Mouse (Mus musculus): Measurements from ENCODE around the gene Esr1.
A peak's percentile ranks its signal among the peaks of the same experiment; 100 is the strongest.

The Esr1 gene

DNA sequence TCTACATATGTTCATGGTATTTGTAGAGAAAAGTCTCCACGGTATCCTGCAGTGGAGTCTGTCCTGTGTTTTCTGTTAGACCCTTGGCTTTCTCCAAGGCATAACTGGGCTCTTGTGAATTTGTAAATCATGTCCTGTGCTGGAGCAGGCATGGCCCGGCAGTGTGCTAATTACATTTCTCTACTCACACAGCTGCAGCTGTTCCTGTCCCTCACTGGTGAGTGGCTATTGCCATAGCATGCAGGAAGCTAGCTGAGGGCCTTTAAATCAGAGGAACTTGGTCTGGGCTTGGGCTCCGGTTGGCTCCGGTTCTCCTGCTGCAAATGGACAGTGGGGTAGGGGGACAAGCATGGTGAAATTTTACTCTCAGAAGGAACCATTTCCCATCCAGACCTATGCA is 226.7 kb downstream of the Esr1 start:
- no peak for DNase-seq (ENCODE audit: low spot score in 2 of 2)

- DNase-seq (ENCODE audit: low spot score in 2 of 2): no peak
These were observed 229.6 kb downstream of the Esr1 start for GRCm38 (mm10) chr10:4841039-4841438.

DNA sequence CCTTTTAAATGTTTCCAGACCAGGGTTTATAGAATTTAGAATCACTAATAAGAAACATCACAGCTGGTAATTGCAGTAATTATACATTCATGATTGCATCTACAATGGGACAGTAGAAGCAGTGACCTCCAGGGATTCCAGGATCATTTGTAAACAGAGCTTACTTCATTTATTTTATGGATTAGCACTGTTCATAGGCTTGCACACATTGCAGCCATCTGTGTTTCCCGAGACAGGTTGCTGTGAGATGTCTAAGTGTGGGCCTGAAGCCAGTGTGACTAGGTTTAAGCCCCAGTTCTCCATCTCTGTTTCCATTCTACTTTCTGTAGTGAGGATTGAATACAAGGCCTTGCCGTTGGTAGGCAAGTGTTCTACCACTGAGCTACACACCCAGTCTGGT is 236.1 kb downstream of the Esr1 start:
- no peak for DNase-seq (ENCODE audit: low spot score in 2 of 2)

- no peak for DNase-seq (ENCODE audit: low spot score in 2 of 2)
These were observed 238.5 kb downstream of the Esr1 start for GRCm38 (mm10) chr10:4849881-4850280.

GRCm38 (mm10) chr10:4875076-4875737 is 263.8 kb downstream of the Esr1 start:
- DNase-seq (ENCODE audit: low spot score in 2 of 2): no peak

GRCm38 (mm10) chr10:4881391-4881790 is 270.0 kb downstream of the Esr1 start:
- DNase-seq (ENCODE audit: low spot score in 2 of 2): peak in 1 of 2 experiments; percentile 33

- no peak for DNase-seq (ENCODE audit: low spot score in 2 of 2)
These were observed 274.1 kb downstream of the Esr1 start for GRCm38 (mm10) chr10:4885506-4885905.

DNA sequence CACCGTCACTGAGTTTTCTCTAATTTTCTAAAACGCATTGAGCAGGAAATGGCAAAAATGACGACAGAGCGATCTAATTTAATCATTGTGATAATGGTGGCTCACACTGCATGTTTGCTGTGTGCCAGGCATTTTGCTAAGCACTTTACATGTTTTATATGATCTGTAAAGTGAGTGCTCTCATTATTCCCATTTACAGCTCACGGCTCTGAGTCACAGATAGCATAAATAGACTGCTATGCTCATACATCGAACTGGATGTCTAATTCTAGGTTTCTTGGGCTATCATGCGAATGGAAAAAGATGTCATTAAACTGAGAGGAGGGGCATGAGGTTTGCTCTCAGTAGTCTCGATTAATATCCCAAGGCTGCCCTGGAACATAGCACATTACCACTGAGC is 274.6 kb downstream of the Esr1 start:
- DNase-seq (ENCODE audit: low spot score in 2 of 2): no peak

DNA sequence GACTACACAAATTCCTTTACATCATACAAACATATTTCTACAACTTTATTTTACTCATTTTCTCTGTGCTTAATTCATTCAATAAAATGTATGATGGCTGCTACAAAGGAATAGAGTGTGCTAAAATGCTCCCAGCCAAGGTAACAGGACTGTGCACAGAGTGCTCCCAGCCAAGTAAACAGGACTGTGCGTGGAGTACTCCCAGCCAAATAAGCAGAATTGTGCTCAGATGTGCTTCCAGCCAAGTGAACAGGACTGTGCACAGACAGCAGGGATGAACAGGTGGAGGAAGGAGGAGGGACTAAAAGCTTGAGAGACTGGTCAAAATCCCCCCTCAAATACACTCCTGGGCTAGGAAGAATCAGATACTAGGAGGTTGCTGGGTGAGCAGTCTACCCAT is 282.1 kb downstream of the Esr1 start:
- DNase-seq (ENCODE audit: low spot score in 2 of 2): no peak

DNA sequence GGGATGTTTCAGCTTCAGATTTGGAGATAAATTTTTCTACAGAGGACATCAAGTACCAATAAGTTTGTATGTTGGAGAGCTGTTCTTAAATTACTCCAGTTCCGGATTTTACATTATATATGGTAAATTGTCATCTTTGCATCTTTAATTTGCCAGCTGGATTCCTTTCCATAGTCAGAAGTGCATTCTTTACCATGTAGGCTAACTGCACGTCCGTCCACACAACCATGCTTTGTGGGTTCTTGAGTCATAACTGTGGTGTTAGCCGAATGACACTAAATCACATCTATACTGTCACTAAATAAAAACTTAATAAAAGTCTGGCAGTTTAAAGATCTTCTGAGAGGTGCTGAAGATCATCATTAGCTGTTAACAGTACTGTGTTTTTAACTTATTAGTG is 286.4 kb downstream of the Esr1 start:
- no peak for DNase-seq (ENCODE audit: low spot score in 2 of 2)

- DNase-seq (ENCODE audit: low spot score in 2 of 2): no peak
These were observed 288.9 kb downstream of the Esr1 start for GRCm38 (mm10) chr10:4900324-4900723.

DNA sequence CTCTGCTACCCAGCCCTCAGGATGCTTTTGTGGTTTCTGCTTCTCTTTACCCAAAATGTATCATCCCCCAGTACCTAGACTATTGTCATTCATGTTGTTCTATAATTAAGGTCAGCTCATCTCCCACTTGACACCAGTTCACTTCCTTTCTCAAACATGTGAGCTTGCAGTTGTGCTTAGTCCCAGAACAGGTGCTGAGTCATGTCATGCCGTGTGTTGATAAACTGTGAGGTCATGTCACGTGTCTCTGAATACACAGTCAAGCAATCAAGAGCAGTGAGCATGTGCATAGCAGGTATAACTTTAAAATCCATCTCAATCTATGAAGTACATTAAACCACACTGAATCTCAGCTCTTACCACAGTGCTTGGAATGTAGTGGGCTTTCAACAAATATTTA is 297.9 kb downstream of the Esr1 start:
- DNase-seq (ENCODE audit: low spot score in 2 of 2): no peak

DNA sequence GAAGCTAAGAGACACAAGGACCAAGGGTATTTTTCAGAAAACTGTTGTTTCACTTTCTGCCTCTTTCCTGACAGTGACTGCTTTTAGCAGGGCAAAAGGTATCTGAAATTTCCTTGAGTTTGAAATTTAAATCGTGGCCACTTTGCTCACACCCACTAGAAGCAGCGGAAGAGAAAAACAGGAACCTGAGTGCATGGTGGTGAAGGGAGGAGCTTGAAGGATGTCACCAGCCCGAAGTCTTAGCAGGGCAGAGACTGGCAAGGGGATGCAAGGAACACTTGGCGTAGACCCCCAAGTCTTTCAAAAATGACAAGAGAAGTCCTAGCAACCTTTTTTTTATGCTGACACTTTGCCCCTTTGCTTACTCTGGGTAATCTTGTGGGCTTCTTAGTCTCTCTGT is 299.1 kb downstream of the Esr1 start:
- DNase-seq (ENCODE audit: low spot score in 2 of 2): no peak

DNA sequence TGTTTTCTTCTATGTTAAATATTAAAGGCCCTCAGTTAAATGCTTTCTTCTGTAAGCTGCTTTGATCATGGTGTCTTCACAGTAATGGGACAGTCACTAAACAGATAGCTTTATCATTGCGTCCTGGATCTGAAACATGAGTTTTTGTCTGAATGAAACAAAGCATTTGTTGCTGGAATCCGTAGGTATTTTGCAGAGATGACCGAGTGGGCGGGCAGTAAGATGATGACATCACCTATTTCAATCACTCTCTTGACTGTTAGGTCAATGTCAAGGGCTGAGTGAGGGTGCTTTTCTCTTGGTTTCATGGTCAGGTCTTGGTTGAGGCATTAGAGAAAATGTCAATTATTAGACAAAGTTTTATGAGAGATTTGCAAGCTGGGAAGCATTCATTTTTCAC is 307.7 kb downstream of the Esr1 start:
- no peak for DNase-seq (ENCODE audit: low spot score in 2 of 2)

- no peak for DNase-seq (ENCODE audit: low spot score in 2 of 2)
These were observed 312.2 kb downstream of the Esr1 start for GRCm38 (mm10) chr10:4923616-4924015.

DNA sequence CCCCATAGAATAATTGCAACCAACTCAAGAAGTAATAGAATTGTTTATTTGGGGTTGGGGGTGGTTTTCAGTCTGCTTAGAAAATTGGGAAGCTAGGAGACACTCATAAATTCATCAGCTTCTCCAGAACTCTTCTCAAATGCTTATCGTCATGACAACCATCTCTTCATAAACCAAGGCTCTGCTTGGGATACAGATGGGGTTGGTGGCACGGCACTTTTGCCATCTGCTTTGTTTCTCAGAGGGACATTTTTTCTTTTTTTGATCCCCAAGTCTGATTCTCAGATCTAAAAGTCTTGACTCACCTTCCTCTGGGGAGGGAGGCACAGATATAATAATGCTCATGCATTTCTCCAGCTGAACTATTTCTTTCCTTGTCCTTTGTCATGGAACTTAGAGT is 313.0 kb downstream of the Esr1 start:
- no peak for DNase-seq (ENCODE audit: low spot score in 2 of 2)

DNA sequence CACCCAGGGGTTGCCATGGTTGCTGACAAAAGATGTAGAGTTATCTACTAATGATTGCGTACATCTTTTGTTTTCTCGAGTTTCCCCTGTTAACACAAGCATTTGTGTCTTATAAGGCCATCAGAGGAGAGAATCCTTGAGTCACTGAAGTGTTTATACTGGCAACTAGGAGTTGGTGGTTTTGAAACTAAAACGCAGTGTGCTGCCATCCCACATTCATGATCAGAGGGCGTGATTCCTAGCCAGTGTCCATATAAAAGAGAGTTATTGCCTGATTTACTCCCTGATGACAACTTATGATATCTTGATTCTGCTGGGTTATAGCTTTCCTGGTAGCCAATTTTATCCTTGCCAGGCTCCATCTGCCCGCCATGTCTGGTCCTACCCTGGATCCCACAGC is 331.8 kb downstream of the Esr1 start:
- DNase-seq (ENCODE audit: low spot score in 2 of 2): no peak

DNA sequence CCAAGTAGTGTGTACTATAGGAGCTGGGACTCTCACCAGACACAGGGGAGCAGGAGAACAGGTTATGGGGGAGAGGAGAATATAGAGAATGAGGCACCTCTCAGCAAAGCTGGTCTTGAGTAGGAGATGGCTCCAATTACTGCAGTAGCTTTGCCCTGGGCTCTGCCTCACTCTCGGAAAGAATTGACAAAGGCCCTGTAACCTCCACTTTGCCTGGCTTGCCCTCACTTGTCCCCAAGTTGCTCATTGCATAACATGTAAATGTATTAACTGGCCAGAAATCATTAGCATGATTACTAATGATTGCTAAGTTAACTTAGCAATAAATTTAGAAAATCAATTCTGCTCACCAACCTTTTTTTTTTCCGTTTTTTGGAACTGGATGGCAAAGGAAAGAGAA is 333.3 kb downstream of the Esr1 start:
- no peak for DNase-seq (ENCODE audit: low spot score in 2 of 2)

GRCm38 (mm10) chr10:4965768-4966167 is 354.4 kb downstream of the Esr1 start:
- DNase-seq (ENCODE audit: low spot score in 2 of 2): no peak

DNA sequence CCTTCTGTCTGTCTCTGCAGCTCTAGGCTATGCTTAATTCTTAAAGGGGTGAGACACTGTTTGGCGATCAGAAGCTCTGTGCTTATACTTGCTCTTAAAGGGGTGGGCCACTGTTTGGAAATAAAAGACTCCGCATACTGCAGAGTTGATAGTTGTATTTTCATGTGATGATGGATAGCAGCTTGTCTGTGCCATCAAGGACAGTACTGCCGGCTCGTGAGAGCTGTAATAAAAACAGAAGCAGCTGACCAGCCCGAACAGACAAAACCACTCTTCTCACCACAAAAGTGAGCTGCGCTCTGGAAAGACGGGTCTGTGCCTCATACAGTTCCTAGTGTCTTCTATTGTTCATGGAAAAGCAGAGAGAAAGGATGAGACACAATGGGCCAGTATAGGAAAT is 359.8 kb downstream of the Esr1 start:
- no peak for DNase-seq (ENCODE audit: low spot score in 2 of 2)

DNA sequence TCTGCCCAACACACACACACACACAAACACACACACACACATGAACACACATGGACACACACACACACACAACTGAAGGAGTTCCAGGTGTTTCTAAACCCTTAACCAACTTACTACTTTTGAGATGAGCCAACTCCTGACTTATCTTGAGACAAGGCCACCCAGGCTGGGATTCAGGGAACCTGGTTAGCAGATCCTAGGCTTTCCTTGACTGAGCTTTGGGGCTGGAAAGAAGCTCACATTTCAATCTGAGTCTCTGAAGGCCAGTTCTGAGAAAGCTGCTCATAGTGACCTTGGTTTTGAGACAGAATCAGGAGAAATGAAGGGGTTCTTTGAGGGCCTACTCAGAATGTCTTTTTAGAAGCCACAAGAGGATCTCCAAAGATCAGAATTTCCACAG is 360.2 kb downstream of the Esr1 start:
- DNase-seq (ENCODE audit: low spot score in 2 of 2): no peak

DNA sequence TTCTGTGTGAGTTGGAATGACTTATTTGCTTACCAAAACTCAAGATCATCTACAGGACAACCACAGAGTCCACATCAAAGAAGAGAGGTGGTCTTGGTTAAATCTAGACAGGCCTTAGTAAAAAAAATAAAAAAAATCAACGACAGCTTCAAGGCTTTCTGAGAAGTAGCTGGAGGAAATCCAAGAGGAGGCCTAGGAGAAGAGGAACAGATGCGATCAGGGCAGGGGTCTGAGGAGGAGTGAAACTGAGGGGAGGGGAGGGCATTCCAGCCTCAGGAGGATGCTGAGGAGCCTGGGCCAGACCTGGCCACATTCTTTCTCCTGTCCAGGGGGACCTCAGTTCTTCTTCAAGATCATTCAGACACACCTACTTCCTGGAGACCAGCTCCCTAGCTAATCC is 360.6 kb downstream of the Esr1 start:
- DNase-seq (ENCODE audit: low spot score in 2 of 2): no peak

- DNase-seq (ENCODE audit: low spot score in 2 of 2): no peak
These were observed 362.9 kb downstream of the Esr1 start for GRCm38 (mm10) chr10:4974246-4974645.

- DNase-seq (ENCODE audit: low spot score in 2 of 2): no peak
These were observed 365.2 kb downstream of the Esr1 start for GRCm38 (mm10) chr10:4976557-4976956.
